Mouse (Mus musculus) forebrain, embryonic 16.5 days (tissue): Measurements from ENCODE around the gene Wipf1. TPM values are rescaled to one million over a fixed set of nuclear protein-coding genes. Genes with fewer than 3 reads are reported as not detected.

Experiments
- ATAC-seq: fragments of 200-750 bp; cut with Nextera tagmentation; 2 replicates; pipeline ENCODE4 v1.8.0; 2017; ENCODE audit warnings: mild to moderate bottlenecking, moderate library complexity
- H3K27ac ChIP-seq: fragments of 300-500 bp; sonication (generic); 2 replicates; pipeline ENCODE4 v1.5.1; 2014; ENCODE audit warnings: low read length, control low read depth
- H3K27me3 ChIP-seq: fragments of 300-500 bp; sonication (generic); replicated peaks from 2 replicates; pipeline ENCODE4 v1.6.1; 2014; ENCODE audit warnings: low read length; ENCODE audit not compliant: control insufficient read depth, insufficient read depth
- H3K36me3 ChIP-seq: fragments of 300-500 bp; sonication (generic); 2 replicates; pipeline ENCODE4 v1.6.1; 2014; ENCODE audit not compliant: control insufficient read depth, insufficient read depth
- H3K4me1 ChIP-seq: fragments of 300-500 bp; sonication (generic); replicated peaks from 2 replicates; pipeline ENCODE4 v1.6.1; 2014; ENCODE audit warnings: low read length; ENCODE audit not compliant: control insufficient read depth, insufficient read depth
- H3K4me2 ChIP-seq: fragments of 300-500 bp; sonication (generic); 2 replicates; pipeline ENCODE4 v1.6.1; 2014; ENCODE audit warnings: mild to moderate bottlenecking, low read length, control low read depth
- H3K4me3 ChIP-seq: fragments of 300-500 bp; sonication (generic); replicated peaks from 2 replicates; pipeline ENCODE4 v1.5.1; 2014; ENCODE audit warnings: mild to moderate bottlenecking, low read length, control low read depth
- H3K9ac ChIP-seq: fragments of 300-500 bp; sonication (generic); replicated peaks from 2 replicates; pipeline ENCODE4 v1.6.1; 2014; ENCODE audit warnings: low read depth, low read length, control low read depth
- H3K9me3 ChIP-seq: fragments of 300-500 bp; sonication (generic); 2 replicates; pipeline ENCODE4 v1.6.1; 2016; ENCODE audit warnings: low read length; ENCODE audit not compliant: control insufficient read depth
- WGBS: fragments of 180-500 bp; shearing (Covaris S2); extraction: QIAGEN DNeasy Blood & Tissue Kit; methylation state at CpG from one replicate; pipeline ENCODE4 v1.1.7; 2014; 5-methylcytosine and 5-hydroxymethylcytosine counted together
- polyA plus RNA-seq: library from polyadenylated mRNA; unstranded; fragments of >200 nt; fragmentation: Nextera tagmentation; extraction: Ambion mirVana; gene quantifications from 2 replicates; pipeline ENCODE4 v1.2.1, GENCODE M21; 2015

The Wipf1 gene
- polyA plus RNA-seq, 1 experiment from 2014 or later = 1.8 TPM

DNA sequence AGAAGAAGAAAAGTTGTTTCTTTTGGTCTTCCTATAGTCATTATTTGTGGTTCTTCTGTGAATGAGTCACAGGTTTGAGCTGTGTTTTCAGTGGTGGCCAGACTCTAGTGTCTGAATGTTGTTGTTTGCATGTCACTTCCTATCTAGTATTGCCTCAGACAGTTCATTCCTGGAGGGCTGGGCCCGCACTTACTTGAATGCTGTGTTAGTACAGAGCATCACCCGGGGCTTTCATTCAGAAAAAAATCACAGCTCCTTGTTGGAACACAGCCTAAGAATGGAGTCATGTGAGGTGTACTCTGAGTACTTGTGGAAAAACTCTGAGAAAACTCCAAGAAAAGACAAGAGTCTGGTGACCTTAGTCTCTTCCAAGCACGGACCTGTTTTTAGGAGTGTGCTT, 23.4 kb upstream of the Wipf1 start:
- Histone ChIP-seq H3K4me1 (0 out of 2 replicates have a peak, but pooled peaks cover 2% of the 10 kb centered on the region), H3K9ac (no peak overlapping the region), H3K4me3 (no peak overlapping the region), H3K36me3 (no peaks in the 10 kb centered on the region), H3K27ac (no peak overlapping the region), H3K27me3 (no peaks in the 10 kb centered on the region), H3K9me3 (no peaks in the 10 kb centered on the region), H3K4me2 (no peak overlapping the region)
- 82% methylated on average over 3 of the region's 3 CpGs for WGBS
- ATAC-seq = no peak

DNA sequence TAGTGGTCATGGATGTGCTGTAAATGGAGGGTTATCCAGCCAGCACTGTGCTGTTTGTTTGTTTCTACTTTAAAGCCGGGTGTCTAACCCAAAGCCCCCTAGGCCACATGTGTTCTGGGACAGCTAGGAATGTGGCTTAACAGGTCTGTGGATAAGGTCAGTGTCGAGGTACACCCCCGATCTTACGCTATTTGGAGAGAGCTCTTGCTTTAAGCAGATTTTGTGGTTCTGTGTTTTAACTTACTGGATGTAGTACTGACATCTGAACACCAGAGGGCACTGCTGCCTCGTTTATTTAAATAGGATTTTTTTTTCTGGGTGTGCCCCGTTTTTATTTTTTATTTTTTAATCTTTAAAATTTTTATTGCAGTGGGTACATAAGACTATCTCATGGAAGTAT, 21.2 kb upstream of the Wipf1 start:
- Histone ChIP-seq H3K36me3 (no peaks in the 10 kb centered on the region), H3K27ac (no peak overlapping the region), H3K4me2 (peak overlapping the region; percentile 37; the same call in 1 of the 2 replicates), H3K9me3 (no peaks in the 10 kb centered on the region), H3K4me3 (no peak overlapping the region), H3K4me1 (0 out of 2 replicates have a peak, but pooled peaks cover 2% of the 10 kb centered on the region), H3K9ac (0 out of 2 replicates have a peak overlapping the region, but pooled peaks have one; percentile 22), H3K27me3 (no peaks in the 10 kb centered on the region)
- no peak for ATAC-seq
- WGBS = 22% methylated on average over 6 of the region's 6 CpGs

DNA sequence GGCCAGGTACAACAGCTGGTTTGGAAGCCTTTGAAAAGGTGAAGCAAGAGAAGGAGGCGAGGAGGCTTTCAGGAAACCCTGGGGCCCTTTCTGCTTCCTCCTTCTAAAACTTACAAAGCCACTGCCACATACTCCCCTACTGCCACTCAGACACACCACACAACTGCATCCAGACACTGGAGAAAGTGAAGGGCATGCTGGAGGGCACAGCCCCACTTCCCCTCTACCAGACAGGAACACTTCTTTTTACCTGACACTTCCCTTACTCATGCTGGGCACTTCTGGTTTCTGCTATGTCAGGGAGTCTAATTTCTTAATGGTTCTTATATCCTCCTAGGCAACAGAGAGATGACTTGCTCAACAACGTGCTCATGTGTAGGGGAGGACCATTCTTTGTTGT, 19.0 kb upstream of the Wipf1 start:
- H3K27me3 ChIP-seq = no peaks in the 10 kb centered on the region
- H3K9me3 ChIP-seq = no peaks in the 10 kb centered on the region
- H3K4me1 ChIP-seq = 0 out of 2 replicates have a peak, but pooled peaks cover 3% of the 10 kb centered on the region
- no peaks in the 10 kb centered on the region for H3K36me3 ChIP-seq
- H3K9ac ChIP-seq = no peak overlapping the region
- no peak overlapping the region for H3K27ac ChIP-seq
- H3K4me3 ChIP-seq = no peak overlapping the region
- no peak overlapping the region for H3K4me2 ChIP-seq
- 67% methylated on average over 2 of the region's 2 CpGs for WGBS
- no peak for ATAC-seq

- Histone ChIP-seq H3K4me2 (no peak overlapping the region), H3K36me3 (no peaks in the 10 kb centered on the region), H3K4me1 (0 out of 2 replicates have a peak, but pooled peaks cover 4% of the 10 kb centered on the region), H3K27ac (no peak overlapping the region), H3K9me3 (no peaks in the 10 kb centered on the region), H3K27me3 (no peaks in the 10 kb centered on the region; the same call in 1 of the 2 replicates), H3K4me3 (no peak overlapping the region), H3K9ac (no peak overlapping the region)
- 96% methylated on average over 4 of the region's 4 CpGs for WGBS
- ATAC-seq = no peak
Measured at GRCm38 (mm10) chr2:73547256-73547655, 17.7 kb upstream of the Wipf1 start.

- no peak overlapping the region for H3K27ac ChIP-seq
Measured at GRCm38 (mm10) chr2:73545556-73545955, 16.0 kb upstream of the Wipf1 start.

DNA sequence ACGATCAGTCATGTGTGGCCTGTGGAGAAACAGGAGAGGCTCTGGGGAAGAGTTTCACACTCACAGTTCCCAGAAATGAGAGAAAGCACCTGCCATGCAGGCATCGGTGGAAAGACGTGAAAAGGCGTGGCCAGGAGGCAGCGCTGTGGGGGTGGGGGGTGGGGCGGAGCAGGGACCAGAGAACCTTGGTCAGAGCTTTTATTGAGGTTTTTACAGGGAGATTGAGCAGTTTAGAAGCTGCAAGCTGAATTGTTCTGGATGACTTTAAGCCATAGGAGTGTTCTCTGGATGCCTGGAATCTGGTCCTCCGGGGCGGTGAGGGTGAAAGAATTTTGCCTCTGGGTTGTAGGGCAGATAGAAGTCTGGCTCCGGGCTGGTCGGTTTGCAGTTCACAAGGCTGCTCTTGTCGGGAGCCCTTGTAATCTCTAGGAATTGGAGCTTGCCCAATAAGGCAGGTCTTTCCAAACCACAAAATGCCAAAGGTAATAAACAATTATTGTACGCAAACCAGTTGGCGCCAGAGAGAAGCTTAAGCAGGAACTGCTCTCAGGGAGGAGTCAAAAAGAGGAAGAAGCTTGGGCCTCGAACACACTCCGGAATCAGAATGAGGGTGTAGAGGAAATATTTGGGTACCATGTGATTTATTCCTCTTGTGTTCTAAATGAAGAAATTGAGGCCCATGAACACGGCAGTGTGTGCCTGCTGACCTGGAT, 11.1 kb upstream of the Wipf1 start:
- Histone ChIP-seq H3K4me1 (peaks cover 5% of the 10 kb centered on the region; the same call in 1 of the 2 replicates), H3K4me2 (peak overlapping the region; percentile 23; the same call in 1 of the 2 replicates), H3K27me3 (no peaks in the 10 kb centered on the region; the same call in 1 of the 2 replicates), H3K9me3 (no peaks in the 10 kb centered on the region), H3K9ac (no peak overlapping the region), H3K4me3 (no peak overlapping the region), H3K36me3 (no peaks in the 10 kb centered on the region), H3K27ac (no peak overlapping the region)
- ATAC-seq = no peak
- WGBS = 39% methylated on average over 16 of the region's 16 CpGs

More at GRCm38 (mm10) chr2:73545556-73545955, 16.0 kb upstream of the Wipf1 start:
- ATAC-seq = 0 out of 2 replicates have a peak, but pooled peaks have one; percentile 43
- H3K4me2 ChIP-seq = no peak overlapping the region
- H3K4me1 ChIP-seq = 0 out of 2 replicates have a peak, but pooled peaks cover 2% of the 10 kb centered on the region
- no peak overlapping the region for H3K9ac ChIP-seq
- WGBS = 90% methylated on average over 2 of the region's 2 CpGs
- H3K36me3 ChIP-seq = no peaks in the 10 kb centered on the region
- no peaks in the 10 kb centered on the region for H3K9me3 ChIP-seq
- no peaks in the 10 kb centered on the region; the same call in 1 of the 2 replicates for H3K27me3 ChIP-seq
- H3K4me3 ChIP-seq = no peak overlapping the region

DNA sequence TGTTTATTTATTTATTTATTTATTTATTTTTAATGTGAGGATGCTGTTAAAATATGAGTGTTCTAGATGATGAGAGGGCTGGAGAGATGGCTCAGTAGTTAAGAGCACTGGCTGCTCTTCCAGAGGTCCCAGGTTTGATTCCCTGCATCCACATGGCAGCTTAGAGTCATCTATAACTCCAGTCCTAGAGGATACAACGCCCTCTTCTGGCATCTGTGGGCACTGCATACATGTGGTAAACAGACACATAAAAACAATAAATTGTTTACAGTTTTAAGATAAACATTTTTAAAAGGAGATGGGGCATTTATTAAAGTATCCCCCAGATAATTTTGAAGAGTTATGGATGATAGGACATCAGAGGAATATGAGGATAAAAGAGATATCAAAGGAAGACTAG, 10.2 kb upstream of the Wipf1 start:
- no peaks in the 10 kb centered on the region for H3K9me3 ChIP-seq
- no peaks in the 10 kb centered on the region; the same call in 1 of the 2 replicates for H3K27me3 ChIP-seq
- WGBS = 47% methylated on average over 1 of the region's 1 CpGs
- no peak overlapping the region for H3K27ac ChIP-seq
- peaks cover 5% of the 10 kb centered on the region; the same call in 1 of the 2 replicates for H3K4me1 ChIP-seq
- no peak overlapping the region for H3K9ac ChIP-seq
- H3K4me3 ChIP-seq = no peak overlapping the region
- no peaks in the 10 kb centered on the region for H3K36me3 ChIP-seq
- no peak overlapping the region for H3K4me2 ChIP-seq
- no peak for ATAC-seq

GRCm38 (mm10) chr2:73539141-73539540, 9.6 kb upstream of the Wipf1 start:
- Histone ChIP-seq H3K4me1 (peaks cover 5% of the 10 kb centered on the region; the same call in 1 of the 2 replicates), H3K9ac (no peak overlapping the region), H3K27ac (no peak overlapping the region), H3K4me3 (no peak overlapping the region), H3K4me2 (no peak overlapping the region), H3K9me3 (no peaks in the 10 kb centered on the region), H3K36me3 (no peaks in the 10 kb centered on the region), H3K27me3 (no peaks in the 10 kb centered on the region; the same call in 1 of the 2 replicates)
- ATAC-seq = no peak
- WGBS = 84% methylated on average over 3 of the region's 3 CpGs

DNA sequence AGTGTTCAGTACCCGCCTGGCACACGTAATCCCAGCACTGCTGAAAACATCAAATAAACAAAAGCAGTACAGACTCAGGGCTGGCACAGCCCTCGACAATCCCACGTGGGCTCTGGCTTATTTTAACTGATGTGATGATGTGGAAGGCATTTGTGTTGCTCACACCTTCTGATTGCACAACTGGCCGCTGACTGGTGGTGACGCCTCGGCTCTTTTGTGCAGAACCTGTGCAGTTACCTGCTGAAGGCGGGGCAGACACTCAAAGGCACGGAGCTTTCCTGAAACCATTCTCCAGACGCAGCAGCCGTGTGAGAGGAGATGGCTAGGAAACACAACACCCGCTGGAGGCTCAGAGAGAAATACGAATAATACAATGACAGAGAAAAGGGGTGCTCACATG, 9.1 kb upstream of the Wipf1 start:
- ATAC-seq = no peak
- Histone ChIP-seq H3K9me3 (no peaks in the 10 kb centered on the region), H3K27me3 (no peaks in the 10 kb centered on the region; the same call in 1 of the 2 replicates), H3K4me3 (no peak overlapping the region), H3K4me1 (peaks cover 4% of the 10 kb centered on the region; the same call in 1 of the 2 replicates), H3K27ac (no peak overlapping the region), H3K4me2 (no peak overlapping the region), H3K9ac (no peak overlapping the region), H3K36me3 (no peaks in the 10 kb centered on the region)
- 80% methylated on average over 13 of the region's 13 CpGs for WGBS
